Mouse (Mus musculus) limb, embryonic 14.5 days (tissue): ENCODE measurements around the gene Gm34653. TPM values are rescaled to one million over a fixed set of nuclear protein-coding genes. Genes with fewer than 3 reads are reported as not detected.
"Not testable (repeated sequence)": the region's sequence is repeated elsewhere in the genome, so short reads cannot be mapped to it uniquely, and the experiment has no call there.

Experiments used
- ATAC-seq: fragments of 200-750 bp; cut with Nextera tagmentation; 2 replicates; pipeline ENCODE4 v1.8.0; 2017; ENCODE audit warnings: low read depth, moderate number of reproducible peaks, moderate TSS enrichment; ENCODE audit not compliant: low FRiP score
- DNase-seq: peaks from one replicate; pipeline ENCODE4 v3.0.0-alpha.2; 2015; ENCODE audit warnings: low spot score
- H3K27ac ChIP-seq: fragments of 300-500 bp; sonication (generic); replicated peaks from 2 replicates; pipeline ENCODE4 v1.5.1; 2014; ENCODE audit warnings: low read depth, mild to moderate bottlenecking, low read length, moderate library complexity, mixed read lengths
- H3K27me3 ChIP-seq: fragments of 300-500 bp; sonication (generic); 2 replicates; pipeline ENCODE4 v1.6.1; 2014; ENCODE audit warnings: low read length, mixed read lengths; ENCODE audit not compliant: control insufficient read depth, insufficient read depth
- H3K36me3 ChIP-seq: fragments of 300-500 bp; sonication (generic); 2 replicates; pipeline ENCODE4 v1.6.1; 2014; ENCODE audit warnings: mild to moderate bottlenecking, low read length, moderate library complexity, mixed read lengths; ENCODE audit not compliant: control insufficient read depth, insufficient read depth
- H3K4me1 ChIP-seq: fragments of 300-500 bp; sonication (generic); 2 replicates; pipeline ENCODE4 v1.6.1; 2014; ENCODE audit warnings: antibody characterized with exemption, low read length, mixed read lengths; ENCODE audit not compliant: control insufficient read depth, insufficient read depth
- H3K4me2 ChIP-seq: fragments of 300-500 bp; sonication (generic); replicated peaks from 2 replicates; pipeline ENCODE4 v1.6.1; 2014; ENCODE audit warnings: low read depth, mild to moderate bottlenecking, low read length, moderate library complexity; ENCODE audit not compliant: severe bottlenecking
- H3K4me3 ChIP-seq: fragments of 300-500 bp; sonication (generic); replicated peaks from 2 replicates; pipeline ENCODE4 v1.5.1; 2014; ENCODE audit warnings: low read length
- H3K9ac ChIP-seq: fragments of 300-500 bp; sonication (generic); 2 replicates; pipeline ENCODE4 v1.6.1; 2014; ENCODE audit warnings: mild to moderate bottlenecking, low read depth, low read length, moderate library complexity; ENCODE audit not compliant: severe bottlenecking
- H3K9me3 ChIP-seq: fragments of 300-500 bp; sonication (generic); 2 replicates; pipeline ENCODE4 v1.6.1; 2016; ENCODE audit warnings: low read length; ENCODE audit not compliant: control insufficient read depth
- POLR2A ChIP-seq: fragments of 200-500 bp; IDR thresholded peaks from 2 replicates; pipeline ENCODE4 v1.8.0; 2012; ENCODE audit warnings: inconsistent platforms, mild to moderate bottlenecking, moderate library complexity, borderline replicate concordance; ENCODE audit not compliant: insufficient read depth, insufficient read length; ENCODE audit errors: extremely low read depth
- WGBS: fragments of 180-500 bp; shearing (Covaris S2); extraction: QIAGEN DNeasy Blood & Tissue Kit; methylation state at CpG from one replicate; pipeline ENCODE4 v1.1.7; 2014; 5-methylcytosine and 5-hydroxymethylcytosine counted together
- polyA plus RNA-seq, 2 experiments: library from polyadenylated mRNA; depleted of rRNA in 1 of 2; stranded (reverse) in 1 of 2; unstranded in 1 of 2; fragments of >200 nt; fragmentation: Nextera tagmentation in 1 of 2; extraction: Ambion mirVana in 1 of 2; gene quantifications; 2 replicates each; pipeline versions ENCODE4 v1.2.1 to v1.2.3; 2012 to 2014

Gm34653 gene
- polyA plus RNA-seq, 2 experiments = 0.04 TPM; not detected in 1

DNA sequence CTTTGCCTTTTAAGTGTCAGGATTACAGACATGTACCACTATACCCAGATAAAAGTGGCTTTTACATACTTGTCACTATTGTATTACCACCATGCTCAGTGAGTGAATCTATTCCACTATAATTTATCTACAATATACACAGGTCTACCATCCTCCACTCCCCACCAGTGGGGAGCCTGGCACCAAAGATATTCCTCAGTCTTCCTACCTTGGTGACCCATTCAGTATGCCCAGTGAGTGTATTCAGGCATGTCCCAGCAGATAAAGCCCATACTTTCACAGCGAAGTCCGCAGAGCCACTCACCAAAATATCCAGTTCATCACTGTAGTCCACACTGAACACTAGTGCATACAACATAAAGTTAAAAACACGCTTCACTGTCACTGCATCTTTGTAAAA, 22.0 kb upstream of the Gm34653 start:
- Histone ChIP-seq H3K4me1 (no peaks in the 10 kb centered on the region), H3K27me3 (no peaks in the 10 kb centered on the region), H3K36me3 (peaks cover 72% of the 10 kb centered on the region), H3K4me3 (no peak overlapping the region), H3K9ac (no peak overlapping the region), H3K9me3 (no peaks in the 10 kb centered on the region), H3K4me2 (no peak overlapping the region), H3K27ac (no peak overlapping the region)
- ATAC-seq (no peak), DNase-seq (no peak)
- no peak for TF ChIP-seq POLR2A
- 96% methylated on average over 3 of the region's 3 CpGs for WGBS

DNA sequence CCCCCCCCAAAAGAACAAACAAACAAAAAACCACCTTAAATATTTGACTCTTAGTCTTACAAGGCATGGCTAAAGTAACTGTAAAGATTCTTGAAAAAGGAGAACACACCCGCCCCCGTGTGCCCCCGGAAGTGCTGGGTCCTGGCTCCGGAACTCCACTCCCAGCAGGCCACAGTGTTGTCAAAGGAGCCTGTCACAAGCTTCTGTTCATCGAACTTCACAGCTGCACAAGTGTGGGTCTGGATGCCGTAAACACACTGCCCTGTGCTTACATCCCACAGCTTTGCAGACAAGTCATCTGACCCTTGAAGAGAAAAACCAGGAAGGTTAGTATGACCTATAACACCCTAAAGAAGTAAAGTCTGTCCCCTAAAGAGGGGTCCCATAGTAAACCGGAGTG, 20.1 kb upstream of the Gm34653 start:
- WGBS = 85% methylated on average over 7 of the region's 7 CpGs
- no peak overlapping the region for H3K27ac ChIP-seq
- H3K4me1 ChIP-seq = no peaks in the 10 kb centered on the region
- H3K4me3 ChIP-seq = no peak overlapping the region
- peaks cover 73% of the 10 kb centered on the region for H3K36me3 ChIP-seq
- H3K9me3 ChIP-seq = no peaks in the 10 kb centered on the region
- no peak for DNase-seq
- TF ChIP-seq POLR2A = no peak
- ATAC-seq = no peak
- no peak overlapping the region for H3K4me2 ChIP-seq
- H3K9ac ChIP-seq = no peak overlapping the region
- no peaks in the 10 kb centered on the region for H3K27me3 ChIP-seq

DNA sequence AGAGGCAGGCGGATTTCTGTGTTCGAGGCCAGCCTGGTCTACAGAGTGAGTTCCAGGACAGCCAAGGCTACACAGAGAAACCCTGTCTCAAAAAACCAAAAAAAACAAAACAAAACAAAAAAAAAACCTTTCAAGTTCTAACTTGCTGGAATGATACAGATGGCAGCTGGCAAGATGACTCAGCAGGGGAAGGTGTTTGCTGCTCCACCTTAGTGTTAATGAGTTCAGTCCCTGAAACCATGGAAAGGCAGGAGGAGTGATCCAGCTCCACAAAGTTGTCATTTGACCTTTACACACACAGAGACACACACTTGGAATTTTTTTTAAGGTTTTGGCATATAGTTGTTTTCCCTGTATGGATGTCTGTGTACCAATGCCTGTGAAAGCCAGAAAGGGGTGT, 16.9 kb upstream of the Gm34653 start:
- H3K4me3 ChIP-seq, ATAC-seq, H3K9ac ChIP-seq, H3K9me3 ChIP-seq, DNase-seq, H3K4me1 ChIP-seq, H3K27ac ChIP-seq, H3K4me2 ChIP-seq, H3K27me3 ChIP-seq: not testable (repeated sequence)
- H3K36me3 ChIP-seq = peaks cover 67% of the 10 kb centered on the region
- 100% methylated on average over 2 of the region's 2 CpGs for WGBS

DNA sequence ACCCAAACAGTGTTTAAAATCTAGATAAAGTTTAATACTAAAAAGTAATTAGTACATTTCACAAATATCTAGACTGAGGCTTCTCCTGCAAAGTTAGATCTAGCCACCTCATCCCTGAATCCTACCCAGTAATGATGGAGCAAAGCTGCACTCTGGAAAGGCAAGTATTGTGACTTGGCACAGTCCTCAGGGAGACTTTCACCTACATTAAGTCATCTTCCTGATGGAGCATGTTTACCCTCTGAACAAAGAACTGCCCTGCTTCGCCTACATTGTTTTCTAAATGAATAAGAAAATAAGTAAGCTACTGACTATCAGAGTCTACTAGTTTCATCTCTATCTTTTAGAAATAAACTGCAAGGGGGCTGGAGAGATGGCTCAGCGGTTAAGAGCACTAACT, 14.3 kb upstream of the Gm34653 start:
- Histone ChIP-seq H3K4me1 (no peaks in the 10 kb centered on the region), H3K27ac (no peak overlapping the region), H3K27me3 (no peaks in the 10 kb centered on the region), H3K4me3 (no peak overlapping the region), H3K9ac (no peak overlapping the region), H3K4me2 (no peak overlapping the region), H3K36me3 (peaks cover 58% of the 10 kb centered on the region), H3K9me3 (no peaks in the 10 kb centered on the region)
- 91% methylated on average over 2 of the region's 2 CpGs for WGBS
- DNase-seq = no peak
- no peak for ATAC-seq
- no peak for TF ChIP-seq POLR2A

DNA sequence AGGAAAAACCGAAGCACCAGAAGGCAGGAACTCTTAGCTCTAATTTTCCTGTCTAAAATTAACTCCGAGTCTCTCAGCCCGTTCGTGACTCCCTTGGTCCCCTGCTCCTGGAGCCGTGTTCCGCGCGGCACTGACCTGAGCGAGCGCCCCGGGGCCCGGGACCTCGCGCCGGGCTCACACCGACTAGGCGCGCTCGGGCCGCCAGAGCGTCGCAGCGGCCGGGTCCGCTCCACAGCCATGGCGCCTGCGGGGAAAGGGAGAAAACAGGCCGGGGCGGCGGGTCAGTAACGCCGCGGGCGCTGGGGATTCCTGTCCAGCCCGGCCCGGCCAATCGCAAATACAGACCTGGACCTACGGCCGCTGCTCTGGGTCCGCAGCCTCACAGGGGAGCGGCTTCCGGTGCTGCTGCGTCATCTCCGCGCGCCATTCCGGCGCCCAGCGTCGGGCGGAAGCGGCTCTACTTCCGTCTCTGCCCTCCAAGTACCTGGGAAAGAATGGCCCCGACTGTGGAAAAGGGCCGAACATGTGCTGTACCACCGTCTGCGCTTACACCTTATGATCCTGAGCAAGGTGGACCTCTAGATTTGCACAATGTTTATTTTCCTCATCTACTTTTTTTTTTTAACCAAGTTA, 6.9 kb upstream of the Gm34653 start, which contains the start of gene Fbxw2:
Fbxw2 (minus strand) TSS at position 485 of the 633 bp plus-strand sequence.
- Histone ChIP-seq H3K4me3 (peak within 1 kb of the TSS; percentile 88), H3K4me2 (peak within 1 kb of the TSS; percentile 64), H3K27ac (peak within 1 kb of the TSS; percentile 70; the same call in 1 of the 2 replicates), H3K27me3 (no peaks in the 10 kb centered on the region), H3K36me3 (peaks cover 15% of the 10 kb centered on the region), H3K4me1 (peaks cover 9% of the 10 kb centered on the region), H3K9me3 (no peaks in the 10 kb centered on the region; the same call in 1 of the 2 replicates), H3K9ac (peak within 1 kb of the TSS; percentile 97)
- DNase-seq (peak; percentile 93), ATAC-seq (peak; percentile 96)
- TF ChIP-seq POLR2A = peak; percentile 35; the same call in 1 of the 2 replicates
- WGBS = under 1% methylated on average over 42 of the region's 57 CpGs
